Mouse (Mus musculus) CD4-positive helper T cell, adult 2 months (primary cell): Measurements from ENCODE around the gene Frmd6.

Experiments
- DNase-seq: peaks from one replicate; pipeline ENCODE4 v3.0.0-alpha.2; 2012; ENCODE audit warnings: low read depth, missing footprints, low spot score

The Frmd6 gene

DNA sequence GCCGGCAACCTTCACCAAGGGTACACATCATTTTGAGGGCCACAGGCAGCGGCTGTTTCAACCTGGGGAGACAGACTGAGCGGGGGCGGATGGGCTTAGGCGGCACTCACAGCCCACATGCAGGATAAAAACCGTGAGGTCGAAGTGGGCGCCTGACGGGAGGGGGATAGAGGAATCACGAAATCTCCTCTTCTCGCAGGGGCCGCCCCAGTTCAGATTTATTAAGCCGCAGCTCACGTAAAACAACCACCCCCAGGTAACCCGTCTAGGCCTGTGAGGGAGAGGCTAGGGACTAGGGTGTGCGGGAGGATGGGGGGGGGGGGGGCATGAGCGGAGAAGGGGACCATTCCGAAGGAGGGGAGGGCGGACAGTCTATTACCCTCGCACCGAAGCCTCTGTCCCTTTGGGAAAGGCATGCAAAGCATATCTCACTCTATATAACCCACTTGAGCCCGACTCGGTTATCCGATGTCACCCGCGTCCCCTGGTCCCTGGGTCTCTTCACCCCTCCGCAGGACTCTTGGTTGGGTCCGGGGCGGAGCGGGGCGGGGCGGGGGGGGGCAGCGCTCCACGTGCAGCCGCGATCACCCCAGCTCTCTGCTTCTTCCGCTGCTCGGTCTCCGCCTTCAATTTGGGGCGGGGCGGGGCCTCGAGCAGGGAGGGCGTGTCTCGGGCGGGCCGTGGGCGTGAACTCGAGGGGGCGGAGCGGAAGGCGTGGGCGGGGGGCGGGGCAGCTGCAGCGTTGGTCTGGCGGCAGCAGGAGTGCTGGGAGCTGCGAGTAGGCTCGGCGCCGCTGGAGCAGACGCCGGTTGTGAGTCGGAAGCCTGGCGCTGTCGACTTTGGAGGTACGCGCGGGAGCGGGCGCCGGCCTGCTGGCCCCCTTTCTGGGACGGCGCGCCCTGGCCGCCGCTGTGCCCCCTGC lies at the start of gene Frmd6:
Gene Frmd6 (plus strand): TSS at position 786 of the 922 bp plus-strand sequence.
- DNase-seq, result peak; percentile 96

DNA sequence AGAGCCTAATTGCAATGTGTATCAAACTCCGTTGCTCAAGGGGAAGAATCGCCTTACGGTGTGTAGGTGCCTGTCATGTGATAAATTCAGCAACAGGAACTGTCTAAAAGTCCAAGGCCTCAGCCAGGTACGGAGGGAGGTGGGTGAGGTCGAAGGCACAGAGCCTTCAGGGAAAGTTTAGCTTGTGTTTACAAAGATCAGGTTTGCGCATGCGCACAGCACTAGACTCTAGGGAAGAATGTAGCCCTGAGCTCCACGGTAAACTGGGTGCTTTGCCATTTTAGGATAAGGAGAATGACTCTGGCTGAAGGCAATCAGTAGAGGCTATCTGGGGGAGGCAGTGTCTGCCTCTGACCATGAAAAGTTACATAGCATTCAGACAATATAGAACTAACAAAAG lies 49.7 kb upstream of the Frmd6 start:
- no peak for DNase-seq

DNA sequence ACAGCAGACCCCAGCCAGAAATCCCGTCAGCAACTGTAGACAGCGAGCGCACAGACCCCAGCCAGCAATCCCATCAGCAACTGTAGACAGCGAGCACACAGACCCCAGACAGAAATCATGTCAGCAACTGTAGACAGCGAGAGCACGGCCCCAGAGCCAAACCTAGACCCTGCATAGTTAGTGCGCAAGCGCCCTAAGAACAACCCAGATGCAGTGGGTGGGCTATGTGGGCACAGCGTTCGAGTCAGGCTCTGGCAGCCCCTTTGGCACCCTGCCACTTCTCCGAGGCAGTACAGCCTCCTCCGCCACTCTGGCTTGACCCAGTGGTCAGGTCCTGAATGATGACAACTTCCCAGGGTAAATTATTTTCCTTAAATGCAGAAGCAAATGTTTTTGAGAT lies 48.6 kb upstream of the Frmd6 start:
- no peak for DNase-seq

DNA sequence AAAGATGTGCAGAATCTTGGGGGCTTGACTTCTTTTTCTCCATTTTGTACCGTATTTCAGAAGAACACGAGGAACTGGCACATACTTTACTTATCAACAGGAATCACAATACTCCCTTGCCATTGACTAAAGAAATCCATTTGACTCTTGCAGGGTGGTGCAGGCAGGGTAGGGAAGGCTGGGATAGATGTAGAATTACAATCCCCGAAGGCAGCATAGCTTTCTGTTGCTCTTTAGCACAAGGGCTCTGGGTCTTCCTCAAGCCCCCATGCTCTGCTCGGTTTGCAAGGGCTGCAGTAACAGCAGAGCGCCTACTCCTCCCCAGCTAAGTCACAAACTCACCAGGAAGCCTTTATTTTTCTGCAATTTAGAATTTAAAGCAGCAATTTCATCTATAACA lies 47.8 kb upstream of the Frmd6 start:
- no peak for DNase-seq

DNA sequence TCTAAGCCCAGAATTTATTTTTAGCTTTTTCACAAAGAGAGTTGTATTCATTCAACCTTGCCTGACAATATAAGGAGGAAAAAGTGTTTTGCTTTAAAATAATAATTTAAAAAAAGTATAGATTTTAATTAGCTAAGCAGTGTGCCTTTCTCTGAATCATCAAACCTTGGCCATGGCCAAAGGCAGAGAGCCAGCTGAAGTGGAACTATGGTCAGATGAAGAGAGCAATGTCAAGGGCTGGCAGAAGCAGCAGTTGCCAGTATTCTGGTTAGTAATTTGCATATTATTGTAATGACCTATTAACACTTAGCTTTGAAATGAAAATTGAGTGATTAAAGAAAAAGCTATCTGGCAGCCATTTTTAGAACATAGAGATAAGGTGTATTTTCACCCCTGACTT lies 47.4 kb upstream of the Frmd6 start:
- no peak for DNase-seq

DNA sequence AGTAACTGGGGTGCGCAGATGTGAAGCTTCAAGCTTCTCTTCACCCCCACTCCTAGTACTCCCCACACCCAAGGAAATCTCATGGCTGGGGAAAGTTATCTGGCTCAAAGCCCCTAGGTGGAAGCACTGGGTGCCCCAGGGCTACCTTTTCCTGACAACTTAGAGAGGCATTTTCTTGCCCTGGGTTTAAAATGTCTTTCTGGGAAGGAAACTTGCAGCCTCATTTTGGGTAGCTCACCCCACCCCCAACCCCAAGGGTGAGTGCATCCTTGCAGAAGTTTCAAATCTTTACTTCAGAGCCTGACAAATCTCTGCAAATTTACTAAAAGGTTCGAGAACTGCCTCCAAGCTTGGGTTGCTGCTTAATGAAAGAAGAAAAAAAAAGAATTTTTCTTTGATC lies 47.0 kb upstream of the Frmd6 start:
- DNase-seq, result no peak

DNA sequence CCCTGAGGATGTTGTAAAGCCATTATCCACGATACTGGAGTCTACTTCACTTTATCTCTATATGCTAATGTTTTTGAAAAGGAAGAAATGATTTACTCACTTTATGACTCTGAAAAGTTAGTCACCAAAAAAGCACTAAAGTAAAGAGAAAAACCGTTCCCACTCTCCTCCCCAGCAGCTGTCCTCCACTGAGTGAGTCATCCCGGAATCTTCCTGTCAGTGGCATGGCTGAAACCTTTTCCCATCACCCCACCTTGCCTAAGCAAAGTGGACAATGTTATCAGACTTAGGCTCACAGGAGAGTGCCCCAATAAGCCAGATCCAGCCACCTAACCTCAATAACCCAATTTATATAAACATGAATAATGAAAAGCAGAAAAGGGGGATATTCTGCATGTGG lies 46.6 kb upstream of the Frmd6 start:
- no peak for DNase-seq

DNA sequence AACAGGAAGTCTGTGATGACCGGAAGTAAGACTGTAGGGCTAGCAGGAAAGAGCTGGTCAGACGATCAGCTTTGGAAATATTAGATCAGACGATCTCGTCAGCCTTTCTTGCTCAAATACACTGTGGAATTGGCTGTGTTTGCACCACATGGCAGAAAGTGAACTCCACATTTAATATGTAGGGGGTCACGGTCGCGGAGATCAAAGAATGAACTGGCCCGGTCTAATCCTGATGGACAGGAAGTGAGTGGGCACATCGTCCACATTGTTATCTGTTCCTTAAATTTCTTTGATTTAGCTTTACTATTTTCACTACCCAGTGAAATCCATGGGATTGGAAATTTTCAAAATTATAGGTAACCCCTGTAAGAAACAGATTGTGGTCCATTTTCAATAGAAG lies 42.3 kb upstream of the Frmd6 start:
- no peak for DNase-seq

DNA sequence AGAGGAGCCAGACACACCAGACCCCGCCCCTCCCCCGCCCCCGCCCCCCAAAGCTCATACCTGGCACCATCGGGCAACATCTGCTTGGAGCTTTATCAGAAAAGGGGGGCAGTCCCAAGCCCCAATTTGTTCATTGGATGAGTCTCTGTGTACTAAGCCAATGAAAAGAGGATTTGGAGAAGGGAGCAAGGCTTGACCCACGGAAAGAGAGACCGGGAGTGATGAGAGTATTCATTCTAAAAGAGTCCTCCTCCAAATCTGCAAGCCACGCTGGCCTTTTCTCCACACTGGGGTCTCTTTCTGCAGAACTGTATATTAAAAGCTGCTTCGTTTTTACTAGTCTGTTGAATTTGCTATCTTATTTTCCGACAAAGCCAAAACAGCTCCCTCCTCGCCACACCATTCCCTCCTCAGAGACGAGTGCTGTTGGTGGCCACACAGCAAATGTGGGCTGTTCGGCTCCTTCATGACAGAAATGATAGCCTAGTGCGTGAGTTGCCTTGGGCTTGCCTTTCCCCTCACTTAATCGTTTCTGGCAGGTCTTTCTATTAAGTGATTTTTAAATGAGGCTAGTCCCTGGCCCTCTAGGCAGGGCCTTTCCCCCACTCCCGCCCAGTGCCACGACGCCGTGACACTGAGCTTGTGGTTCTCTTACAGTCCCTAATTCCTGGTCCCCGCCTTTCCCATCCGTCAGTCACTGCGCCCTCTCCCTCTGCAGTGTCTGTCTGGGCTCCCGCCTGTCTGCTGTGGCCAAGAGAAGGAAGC lies 41.7 kb upstream of the Frmd6 start:
- DNase-seq, result no peak

DNA sequence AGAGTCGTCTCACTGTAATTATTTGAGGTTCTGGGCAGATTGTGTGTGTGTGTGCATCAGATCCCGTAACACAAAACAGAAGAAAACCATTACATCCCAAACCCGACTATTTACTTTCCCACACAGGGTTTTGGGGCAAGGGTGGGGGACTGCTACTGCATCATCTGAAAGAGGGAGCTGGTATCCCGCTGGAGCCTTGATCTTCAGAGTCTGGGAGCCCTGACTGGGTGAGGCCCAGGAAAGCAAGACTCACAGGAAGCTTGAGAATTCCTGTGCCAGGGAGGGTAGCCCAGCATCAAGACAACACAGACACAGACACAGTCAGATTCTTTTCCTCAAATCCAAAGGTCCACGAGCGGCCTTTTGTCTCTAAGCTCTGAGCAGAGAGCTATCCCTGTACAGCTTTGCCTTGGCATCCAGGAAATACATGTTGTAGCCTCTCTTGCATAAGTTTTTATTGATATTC lies 41.0 kb upstream of the Frmd6 start:
- no peak for DNase-seq

DNA sequence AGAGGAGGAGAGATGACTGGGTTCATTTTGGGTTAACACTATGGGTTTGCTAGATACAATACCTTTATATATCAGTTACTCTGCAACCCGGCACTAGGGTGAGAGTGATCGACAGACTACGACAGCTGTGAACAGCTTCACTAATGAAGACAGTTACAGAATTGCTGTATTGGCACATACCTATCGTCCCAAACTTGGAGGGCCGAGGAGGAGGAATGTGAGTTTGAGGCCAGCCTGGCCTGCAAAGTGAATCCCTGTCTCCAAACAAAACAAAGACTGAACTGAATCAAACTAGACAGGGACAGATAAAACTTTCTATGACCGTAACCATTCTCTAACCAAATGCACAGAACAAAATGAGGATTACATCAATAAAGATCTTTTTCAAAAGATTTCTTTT lies 36.0 kb upstream of the Frmd6 start:
- no peak for DNase-seq

DNA sequence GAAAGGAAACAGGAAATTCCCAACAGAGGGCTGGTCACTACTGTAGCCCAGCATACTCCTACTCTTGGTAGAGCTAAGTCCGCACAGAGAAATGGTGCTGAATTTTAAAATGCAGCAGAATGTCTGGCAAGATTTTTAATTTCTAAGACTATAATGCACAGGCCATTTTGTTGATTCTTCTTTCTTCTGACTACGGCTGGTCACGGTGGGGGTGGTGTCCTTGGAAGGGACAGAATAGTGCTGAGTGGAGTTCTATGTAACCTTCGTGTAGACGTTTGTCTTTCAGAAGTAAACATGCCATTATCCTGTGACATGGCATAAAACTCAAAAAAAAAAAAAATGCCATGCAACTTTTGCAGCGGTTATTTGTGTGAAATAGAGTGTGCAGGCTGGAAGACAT lies 32.0 kb upstream of the Frmd6 start:
- DNase-seq, result no peak

DNA sequence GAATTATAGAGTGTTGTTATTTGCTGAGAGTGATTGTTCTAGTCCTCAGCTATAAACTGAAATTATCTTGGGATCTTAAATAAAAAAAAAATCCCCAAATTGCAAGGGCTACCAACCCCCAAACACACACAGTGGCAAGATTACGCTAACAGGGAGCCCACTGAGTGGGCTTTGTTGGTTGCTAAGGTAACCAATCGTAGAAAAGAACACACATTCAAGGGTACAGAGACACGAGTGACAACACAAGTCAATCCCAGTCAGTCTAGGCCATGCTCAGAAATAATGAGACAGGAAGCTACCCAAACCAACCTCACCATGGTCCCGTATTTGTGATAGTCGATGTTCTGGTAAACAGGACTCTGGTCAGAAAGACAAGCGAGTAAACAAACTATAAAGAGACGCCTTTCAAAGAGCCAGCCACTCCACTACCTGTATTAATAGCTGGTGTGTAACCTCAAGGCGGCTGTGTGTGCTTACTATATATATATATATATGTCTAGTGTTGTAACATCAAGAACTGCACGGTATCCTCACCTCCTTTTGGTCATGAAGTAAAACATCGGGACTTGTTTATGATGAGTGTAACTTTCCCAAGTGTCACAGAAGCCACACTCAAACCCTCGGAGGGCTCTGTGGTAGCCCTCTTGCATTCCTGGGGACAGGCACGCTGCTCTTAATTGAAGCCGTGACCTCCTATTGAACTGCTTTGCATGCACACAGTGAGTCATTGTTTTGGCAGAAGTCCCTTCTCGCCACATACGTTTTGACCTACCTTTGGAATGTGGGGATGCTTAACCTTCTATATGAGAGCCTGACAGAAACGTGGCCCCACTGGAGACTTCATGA lies 30.5 kb upstream of the Frmd6 start:
- no peak for DNase-seq

DNA sequence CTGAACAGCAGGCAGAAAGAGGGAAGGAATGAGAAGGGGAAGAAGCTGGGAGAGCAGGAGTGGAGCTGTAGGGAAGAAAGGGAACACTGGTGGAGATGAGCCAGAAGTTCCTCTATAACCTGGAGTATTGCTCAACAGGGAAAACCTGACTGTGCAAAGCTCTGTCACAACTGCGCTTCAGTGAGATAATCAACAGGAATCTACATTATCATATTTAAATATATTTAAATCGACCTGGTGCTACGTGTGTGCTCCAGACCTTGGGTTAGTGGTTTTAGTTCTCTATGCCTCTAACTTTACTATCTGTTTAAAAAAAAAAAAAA lies 30.0 kb upstream of the Frmd6 start:
- DNase-seq, result no peak

DNA sequence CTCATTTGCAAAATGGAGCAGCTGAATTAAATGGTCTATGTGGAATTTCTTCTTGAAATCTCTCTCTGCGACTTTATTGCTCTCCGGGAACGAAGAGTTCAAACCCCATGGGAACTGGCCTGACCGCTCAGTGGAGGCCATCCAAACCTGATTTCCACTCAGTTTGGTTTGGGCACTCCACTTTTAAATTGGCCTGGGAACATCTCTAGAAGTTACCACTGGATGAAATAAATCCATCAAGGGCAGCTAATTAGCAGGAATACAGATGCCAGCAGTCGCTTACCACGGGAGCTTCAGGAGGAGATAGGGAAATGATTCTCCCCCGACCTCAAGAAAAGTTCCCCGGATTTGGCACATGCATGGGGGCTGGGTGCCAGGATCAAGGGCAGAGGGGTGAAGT lies 26.8 kb upstream of the Frmd6 start:
- no peak for DNase-seq

DNA sequence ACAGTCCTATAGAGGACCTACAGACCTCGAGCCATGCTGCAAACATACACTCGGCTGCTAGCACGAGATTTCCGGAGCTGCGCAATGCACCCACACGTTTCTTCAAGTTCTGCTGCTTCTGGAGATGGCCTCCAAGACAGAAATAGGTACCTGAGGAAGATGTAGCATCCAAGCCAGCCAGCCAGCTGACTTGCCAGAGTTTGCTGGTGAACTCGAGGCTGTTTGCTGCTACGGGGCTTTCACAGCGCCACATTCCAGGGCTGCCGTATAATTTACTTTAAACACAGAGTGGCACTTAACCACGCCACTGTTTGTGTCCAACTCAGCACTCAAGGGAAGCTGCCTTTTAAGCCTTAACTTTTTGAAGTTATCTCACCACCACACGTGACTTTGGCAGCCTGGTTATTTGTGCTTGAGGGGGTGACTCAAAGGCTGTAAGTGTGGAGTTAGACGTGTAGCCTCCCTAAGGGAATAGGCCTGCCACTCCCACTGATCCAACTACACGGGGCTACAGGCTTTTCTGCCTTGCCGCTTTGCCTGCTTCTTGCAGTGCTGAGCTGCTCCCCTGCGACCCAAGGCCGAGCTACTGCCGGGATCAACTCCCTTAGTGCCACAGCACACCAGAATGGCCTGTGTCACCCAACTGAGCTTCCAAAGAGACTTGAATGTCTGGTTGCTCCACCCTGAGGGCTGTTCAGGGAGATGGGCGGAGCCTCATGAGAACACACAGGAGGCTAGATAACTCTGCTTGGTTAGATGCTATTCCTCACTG lies 25.9 kb upstream of the Frmd6 start:
- no peak for DNase-seq

DNA sequence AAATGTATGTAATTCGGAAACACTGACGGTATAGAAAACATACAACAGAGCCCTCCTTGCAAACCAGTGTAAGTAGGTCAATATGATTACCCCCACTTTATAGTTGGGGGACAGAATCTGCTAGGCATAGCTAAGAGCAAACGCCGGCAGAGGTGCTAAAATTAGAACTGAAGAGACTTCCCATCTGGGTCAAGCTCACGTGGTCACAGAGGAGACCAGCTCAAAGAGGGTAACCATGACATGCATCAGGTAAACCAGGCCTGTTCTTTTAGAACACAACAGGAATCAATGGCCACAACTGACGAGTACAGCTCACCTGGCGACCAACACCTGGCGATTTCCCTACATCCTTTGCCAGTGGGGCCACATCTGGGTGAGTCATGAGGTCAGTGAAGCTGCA lies 25.2 kb upstream of the Frmd6 start:
- DNase-seq, result no peak

DNA sequence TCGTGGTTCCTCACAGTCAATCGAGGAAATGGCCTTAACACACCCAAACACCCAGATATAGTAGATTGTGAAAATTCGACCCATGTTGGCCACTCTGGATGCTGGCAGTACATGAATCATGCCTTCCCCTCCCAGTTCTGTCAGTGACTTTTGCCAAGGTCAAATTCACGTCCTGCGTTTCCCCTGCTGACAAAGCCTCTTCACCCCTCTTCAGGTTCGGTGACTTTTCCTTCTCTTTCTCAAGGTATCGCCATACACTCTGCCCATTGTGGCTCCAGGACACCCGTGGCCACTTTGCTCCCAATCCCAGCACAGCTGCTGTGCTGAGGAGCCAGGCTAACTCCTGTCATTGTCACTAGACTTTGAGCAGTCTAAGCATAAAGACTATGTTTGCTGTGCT lies 24.0 kb upstream of the Frmd6 start:
- DNase-seq, result no peak

DNA sequence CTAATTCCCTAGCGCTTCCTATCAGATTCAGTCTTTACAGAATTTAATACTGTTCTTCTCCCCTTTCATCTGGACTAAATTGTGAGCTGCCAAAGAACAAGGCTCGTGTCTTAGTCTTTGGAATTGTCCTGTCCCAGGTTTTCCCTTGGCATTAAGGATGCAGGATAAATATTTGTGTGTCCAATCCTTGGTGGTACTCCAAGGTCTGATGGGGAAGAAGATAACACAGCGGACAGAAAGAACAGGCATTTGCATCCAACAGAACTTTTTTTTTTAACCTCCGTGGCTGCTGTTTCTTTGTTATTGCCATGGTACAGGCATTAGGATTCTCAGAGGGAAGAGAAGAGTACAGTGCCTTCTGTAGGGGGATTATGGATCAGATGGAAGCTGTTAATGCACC lies 21.8 kb upstream of the Frmd6 start:
- DNase-seq, result no peak

DNA sequence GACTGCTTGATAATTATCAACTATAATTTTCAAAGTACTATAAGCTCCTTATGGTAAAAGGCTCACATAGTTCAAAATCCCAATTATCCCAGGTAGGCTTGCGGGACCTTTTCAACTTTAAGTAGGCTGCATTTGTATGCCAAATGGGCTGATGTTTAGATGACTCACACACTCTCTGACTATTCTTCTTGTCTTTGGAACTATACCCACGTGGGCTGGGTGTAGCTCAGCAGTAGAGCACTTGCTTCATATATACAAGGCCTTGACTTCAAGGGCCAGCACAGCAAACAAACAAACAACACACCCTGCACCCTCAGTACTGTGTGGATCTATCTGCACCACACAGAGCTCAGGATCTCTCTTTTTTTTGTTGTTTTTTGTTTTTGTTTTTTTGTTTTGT lies 20.3 kb upstream of the Frmd6 start:
- no peak for DNase-seq

DNA sequence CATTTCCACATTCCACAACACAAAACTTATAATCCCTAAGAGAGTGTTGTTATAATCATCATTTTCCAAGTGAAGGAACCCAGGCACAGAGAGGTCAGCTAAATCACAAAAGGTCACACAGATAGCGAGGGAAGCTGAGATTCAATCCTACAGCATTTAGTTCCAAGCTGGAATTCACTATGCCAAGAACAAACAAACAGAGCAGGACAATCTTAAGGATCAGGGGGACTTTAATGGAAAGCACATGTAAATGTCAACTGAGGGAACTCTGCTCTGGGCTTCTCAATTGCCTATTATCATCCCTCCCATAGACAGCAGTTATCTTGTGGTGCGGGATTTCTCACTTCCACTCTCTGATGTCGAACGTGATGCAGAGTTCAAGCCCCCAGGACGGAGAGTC lies 17.8 kb upstream of the Frmd6 start:
- no peak for DNase-seq
